In genomic region chr16:95506051-95506450, GRCm38 (mm10) we compare ENCODE assay signal across 35 mouse cellular contexts.
"Had no signal": no experiment of that assay in that cellular context is flagged by ENCODE, and none has a peak within 500 bp of the region (broad histone marks: within the 10 kb centered on the region; RNA-seq: fewer than 3 reads in every experiment).

No protein-coding gene starts in this region.

- H3K4me3 ChIP-seq: heart, embryonic 10.5 days; heart, embryonic 12.5 days; heart, embryonic 13.5 days; heart, embryonic 15.5 days; hindbrain, embryonic 10.5 days; hindbrain, embryonic 12.5 days; hindbrain, embryonic 13.5 days; hindbrain, embryonic 15.5 days; intestine, embryonic 15.5 days; kidney, embryonic 15.5 days; layer of hippocampus, adult 2 months had no signal

- H3K4me1 ChIP-seq: heart, embryonic 10.5 days; heart, embryonic 12.5 days; heart, embryonic 13.5 days; heart, embryonic 15.5 days; hindbrain, embryonic 10.5 days; hindbrain, embryonic 12.5 days; hindbrain, embryonic 13.5 days; hindbrain, embryonic 15.5 days; intestine, embryonic 15.5 days; kidney, embryonic 15.5 days had no signal

- DNase-seq: heart, postnatal 10 days; heart, postnatal 14 days; heart, postnatal 36 days; heart, postnatal 4 days; kidney, adult 11 months; kidney, adult 18-20 months; kidney, adult 2 months; kidney, adult 8-10 months; kidney, adult 9 months; kidney, postnatal 10 days; kidney, postnatal 14 days; kidney, postnatal 25 days; kidney, postnatal 36 days; kidney, postnatal 4 days; layer of hippocampus, adult 9-11 months; layer of hippocampus, postnatal 36 days had no signal

- ATAC-seq: hindbrain, embryonic 16.5 days; hindbrain, postnatal 0 days; inflammation-experienced regulatory T-cells, adult 6 months; intestine, embryonic 15.5 days; intestine, embryonic 16.5 days; intestine, postnatal 0 days had no signal

- H3K36me3 ChIP-seq: heart, embryonic 10.5 days; heart, embryonic 12.5 days; heart, embryonic 13.5 days; heart, embryonic 15.5 days; hindbrain, embryonic 10.5 days; hindbrain, embryonic 12.5 days; hindbrain, embryonic 13.5 days; hindbrain, embryonic 15.5 days; intestine, embryonic 15.5 days; kidney, embryonic 15.5 days had no signal

- H3K27me3 ChIP-seq: heart, embryonic 12.5 days; heart, embryonic 13.5 days; heart, embryonic 15.5 days; hindbrain, embryonic 12.5 days; hindbrain, embryonic 13.5 days; hindbrain, embryonic 15.5 days; intestine, embryonic 15.5 days; kidney, embryonic 15.5 days had no signal

- H3K4me2 ChIP-seq: heart, embryonic 11.5 days; heart, embryonic 12.5 days; heart, embryonic 13.5 days; heart, embryonic 15.5 days; hindbrain, embryonic 12.5 days; hindbrain, embryonic 13.5 days; hindbrain, embryonic 14.5 days; hindbrain, embryonic 15.5 days; intestine, embryonic 15.5 days; kidney, embryonic 15.5 days had no signal

- H3K27ac ChIP-seq: heart, embryonic 10.5 days; heart, embryonic 13.5 days; heart, embryonic 15.5 days; hindbrain, embryonic 10.5 days; hindbrain, embryonic 12.5 days; hindbrain, embryonic 13.5 days; hindbrain, embryonic 14.5 days; hindbrain, embryonic 15.5 days; hindbrain, postnatal 0 days; intestine, embryonic 15.5 days; kidney, embryonic 15.5 days; kidney, postnatal 0 days; layer of hippocampus, adult 2 months had no signal

- H3K9ac ChIP-seq: heart, embryonic 12.5 days; heart, embryonic 13.5 days; heart, embryonic 15.5 days; hindbrain, embryonic 12.5 days; hindbrain, embryonic 13.5 days; hindbrain, embryonic 14.5 days; hindbrain, embryonic 15.5 days; intestine, embryonic 15.5 days; kidney, embryonic 15.5 days had no signal

- H3K9me3 ChIP-seq: heart, embryonic 10.5 days; heart, embryonic 12.5 days; heart, embryonic 13.5 days; heart, embryonic 15.5 days; hindbrain, embryonic 10.5 days; hindbrain, embryonic 12.5 days; hindbrain, embryonic 13.5 days; hindbrain, embryonic 15.5 days; intestine, embryonic 15.5 days; kidney, embryonic 15.5 days had no signal
